Mouse (Mus musculus) embryonic facial prominence, embryonic 15.5 days (tissue): Measurements from ENCODE around the gene Llgl1. TPM values are rescaled to one million over a fixed set of nuclear protein-coding genes. Genes with fewer than 3 reads are reported as not detected.
A peak's percentile ranks its signal among the peaks of the same experiment; 100 is the strongest.

Experiments
- ATAC-seq: fragments of 200-750 bp; cut with Nextera tagmentation; 2 replicates; pipeline ENCODE4 v1.8.0; 2017; ENCODE audit warnings: low read depth, moderate TSS enrichment; ENCODE audit not compliant: insufficient number of reproducible peaks, low FRiP score, low TSS enrichment
- H3K27ac ChIP-seq: fragments of 300-500 bp; sonication (generic); replicated peaks from 2 replicates; pipeline ENCODE4 v1.5.1; 2015; ENCODE audit warnings: mild to moderate bottlenecking, inconsistent platforms
- H3K27me3 ChIP-seq: fragments of 300-500 bp; sonication (generic); 2 replicates; pipeline ENCODE4 v1.6.1; 2015; ENCODE audit warnings: inconsistent platforms
- H3K36me3 ChIP-seq: fragments of 300-500 bp; sonication (generic); 2 replicates; pipeline ENCODE4 v1.6.1; 2015; ENCODE audit warnings: mild to moderate bottlenecking, inconsistent platforms
- H3K4me1 ChIP-seq: fragments of 300-500 bp; sonication (generic); 2 replicates; pipeline ENCODE4 v1.6.1; 2015; ENCODE audit warnings: inconsistent platforms
- H3K4me2 ChIP-seq: fragments of 300-500 bp; sonication (generic); replicated peaks from 2 replicates; pipeline ENCODE4 v1.6.1; 2015; ENCODE audit warnings: mild to moderate bottlenecking, inconsistent platforms
- H3K4me3 ChIP-seq: fragments of 300-500 bp; sonication (generic); replicated peaks from 2 replicates; pipeline ENCODE4 v1.5.1; 2015; ENCODE audit warnings: mild to moderate bottlenecking, inconsistent platforms
- H3K9ac ChIP-seq: fragments of 300-500 bp; sonication (generic); 2 replicates; pipeline ENCODE4 v1.6.1; 2015; ENCODE audit warnings: inconsistent platforms
- H3K9me3 ChIP-seq: fragments of 300-500 bp; sonication (generic); replicated peaks from 2 replicates; pipeline ENCODE4 v1.6.1; 2016; ENCODE audit warnings: inconsistent platforms
- WGBS: fragments of 180-500 bp; shearing (Covaris S2); methylation state at CpG from one replicate; pipeline ENCODE4 v1.1.7; 2015; 5-methylcytosine and 5-hydroxymethylcytosine counted together
- polyA plus RNA-seq: library from polyadenylated mRNA; unstranded; fragments of >200 nt; fragmentation: Nextera tagmentation; extraction: Ambion mirVana; gene quantifications from 2 replicates; pipeline ENCODE4 v1.2.1, GENCODE M21; 2015

Gene Llgl1
- polyA plus RNA-seq, 1 experiment from 2014 or later = 56.8 TPM

DNA sequence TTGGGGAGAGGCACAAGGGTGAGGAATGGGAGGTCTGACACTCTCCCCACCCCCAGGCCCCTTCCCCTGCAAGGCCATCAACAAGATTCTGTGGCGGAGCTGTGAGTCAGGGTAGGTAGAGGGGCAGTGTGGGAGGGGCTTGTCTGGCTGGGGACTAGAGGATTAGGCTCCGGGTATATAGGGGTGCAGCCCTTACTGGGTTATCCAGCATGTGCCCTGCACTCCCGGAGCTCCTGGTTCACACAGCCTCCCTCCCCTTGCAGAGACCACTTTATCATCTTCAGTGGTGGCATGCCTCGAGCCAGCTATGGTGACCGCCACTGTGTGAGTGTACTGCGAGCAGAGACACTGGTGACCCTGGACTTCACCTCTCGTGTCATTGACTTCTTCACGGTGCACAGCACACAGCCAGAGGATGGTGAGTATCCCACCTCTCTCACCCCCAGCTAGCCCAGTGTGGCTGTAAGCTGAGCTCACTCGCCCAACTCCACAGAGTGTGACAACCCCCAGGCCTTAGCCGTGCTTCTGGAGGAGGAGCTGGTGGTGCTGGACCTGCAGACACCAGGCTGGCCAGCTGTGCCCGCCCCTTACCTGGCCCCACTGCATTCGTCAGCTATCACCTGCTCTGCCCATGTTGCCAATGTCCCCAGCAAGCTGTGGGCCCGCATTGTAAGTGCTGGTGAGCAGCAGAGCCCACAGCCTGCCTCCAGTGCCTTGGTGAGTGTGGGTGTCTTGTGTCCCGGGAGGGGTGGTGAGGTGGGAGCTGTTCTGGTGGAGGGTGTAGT lies 7.4 kb downstream of the Llgl1 start:
- Histone ChIP-seq H3K27me3 (no peaks in the 10 kb centered on the region), H3K36me3 (peaks cover 73% of the 10 kb centered on the region), H3K4me1 (peaks cover 15% of the 10 kb centered on the region), H3K27ac (no peak overlapping the region), H3K9ac (no peak overlapping the region), H3K4me3 (no peak overlapping the region), H3K4me2 (no peak overlapping the region), H3K9me3 (no peaks in the 10 kb centered on the region)
- WGBS = 85% methylated on average over 14 of the region's 14 CpGs
- ATAC-seq = no peak

DNA sequence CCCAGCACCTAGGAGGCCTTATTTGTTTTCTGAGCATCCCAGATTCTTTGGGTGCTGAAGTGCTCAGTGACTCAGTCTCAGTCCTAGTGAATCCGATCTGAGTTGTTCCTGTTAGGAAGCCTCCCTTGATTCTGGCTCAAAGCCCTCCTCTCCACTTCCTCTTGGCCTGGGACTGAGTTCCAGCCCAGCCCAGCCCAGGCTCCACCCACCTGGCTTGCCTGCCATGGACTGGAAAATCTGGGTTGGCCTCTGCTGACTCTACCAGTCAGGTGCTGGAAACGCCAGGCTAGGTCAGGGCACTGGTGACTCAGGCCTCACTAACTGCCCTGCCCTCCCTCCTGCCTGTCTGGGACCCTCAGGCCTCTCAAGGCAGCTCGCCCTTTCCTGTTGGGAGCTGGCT lies 8.1 kb downstream of the Llgl1 start:
- peaks cover 81% of the 10 kb centered on the region for H3K36me3 ChIP-seq
- no peaks in the 10 kb centered on the region for H3K9me3 ChIP-seq
- 68% methylated on average over 3 of the region's 3 CpGs for WGBS
- H3K4me2 ChIP-seq = no peak overlapping the region
- H3K9ac ChIP-seq = no peak overlapping the region
- H3K4me3 ChIP-seq = no peak overlapping the region
- no peak overlapping the region for H3K27ac ChIP-seq
- ATAC-seq = no peak
- H3K27me3 ChIP-seq = no peaks in the 10 kb centered on the region
- H3K4me1 ChIP-seq = peaks cover 11% of the 10 kb centered on the region

DNA sequence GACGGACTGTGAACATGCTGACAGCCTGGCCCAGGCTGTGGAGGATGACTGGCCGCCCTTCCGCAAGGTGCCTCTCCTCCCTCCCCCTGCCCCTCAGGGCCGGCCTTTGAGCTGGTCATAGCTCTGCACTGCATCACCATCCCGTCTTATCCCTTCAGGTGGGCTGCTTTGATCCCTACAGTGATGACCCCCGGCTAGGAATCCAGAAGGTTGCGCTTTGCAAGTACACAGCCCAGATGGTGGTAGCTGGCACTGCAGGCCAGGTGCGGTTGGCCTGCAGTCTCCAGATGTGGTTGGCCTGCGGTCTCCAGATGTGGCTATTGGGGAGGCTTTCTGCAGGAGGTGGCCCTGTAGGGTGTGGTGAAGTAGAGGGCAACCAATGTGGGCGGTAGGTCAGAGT lies 9.1 kb downstream of the Llgl1 start:
- Histone ChIP-seq H3K27ac (no peak overlapping the region), H3K4me1 (0 out of 2 replicates have a peak, but pooled peaks cover 5% of the 10 kb centered on the region), H3K36me3 (peaks cover 91% of the 10 kb centered on the region), H3K4me2 (no peak overlapping the region), H3K9ac (no peak overlapping the region), H3K27me3 (no peaks in the 10 kb centered on the region), H3K4me3 (no peak overlapping the region), H3K9me3 (no peaks in the 10 kb centered on the region)
- 88% methylated on average over 10 of the region's 10 CpGs for WGBS
- no peak for ATAC-seq

DNA sequence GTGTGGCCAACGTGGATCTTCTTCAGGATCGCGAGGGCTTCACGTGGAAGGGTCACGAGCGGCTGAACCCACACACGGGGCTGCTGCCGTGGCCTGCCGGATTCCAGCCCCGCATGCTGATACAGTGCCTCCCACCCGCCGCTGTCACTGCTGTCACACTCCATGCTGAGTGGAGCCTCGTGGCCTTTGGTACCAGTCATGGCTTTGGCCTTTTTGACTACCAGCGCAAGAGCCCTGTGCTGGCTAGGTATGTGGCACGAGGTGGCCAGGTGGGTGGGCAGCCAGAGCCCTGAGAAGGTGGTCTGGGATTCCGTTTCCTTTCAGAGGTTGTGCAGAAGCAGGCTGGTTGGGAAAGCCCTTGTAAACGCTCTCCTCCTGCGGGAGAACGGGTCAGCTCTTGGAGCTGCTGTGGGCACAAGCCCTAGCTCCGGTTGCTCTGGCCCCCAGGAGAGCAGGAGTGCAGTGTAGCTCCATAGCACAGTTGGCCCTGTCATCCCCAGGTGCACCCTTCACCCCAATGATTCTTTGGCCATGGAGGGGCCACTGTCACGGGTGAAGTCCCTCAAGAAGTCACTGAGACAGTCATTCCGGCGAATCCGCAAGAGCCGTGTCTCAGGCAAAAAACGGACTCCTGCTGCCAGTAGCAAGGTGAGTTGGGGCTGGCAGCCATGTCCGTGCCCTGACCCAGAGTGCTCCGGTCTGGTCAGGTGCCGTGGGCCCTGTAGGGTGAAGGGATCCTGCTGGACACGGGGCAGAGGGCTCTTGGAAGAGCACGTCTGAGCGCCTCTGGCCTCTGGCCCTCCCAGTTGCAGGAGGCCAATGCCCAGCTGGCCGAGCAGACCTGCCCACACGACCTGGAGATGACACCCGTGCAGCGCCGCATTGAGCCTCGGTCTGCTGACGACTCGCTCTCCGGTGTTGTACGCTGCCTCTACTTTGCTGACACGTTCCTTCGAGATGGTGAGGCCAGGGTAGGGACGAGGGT lies 10.2 kb downstream of the Llgl1 start:
- 91% methylated on average over 45 of the region's 45 CpGs for WGBS
- Histone ChIP-seq H3K4me1 (0 out of 2 replicates have a peak, but pooled peaks cover 5% of the 10 kb centered on the region), H3K27ac (no peak overlapping the region), H3K36me3 (peaks cover 100% of the 10 kb centered on the region), H3K4me2 (no peak overlapping the region), H3K9me3 (no peaks in the 10 kb centered on the region), H3K27me3 (no peaks in the 10 kb centered on the region), H3K4me3 (no peak overlapping the region), H3K9ac (no peak overlapping the region)
- no peak for ATAC-seq

DNA sequence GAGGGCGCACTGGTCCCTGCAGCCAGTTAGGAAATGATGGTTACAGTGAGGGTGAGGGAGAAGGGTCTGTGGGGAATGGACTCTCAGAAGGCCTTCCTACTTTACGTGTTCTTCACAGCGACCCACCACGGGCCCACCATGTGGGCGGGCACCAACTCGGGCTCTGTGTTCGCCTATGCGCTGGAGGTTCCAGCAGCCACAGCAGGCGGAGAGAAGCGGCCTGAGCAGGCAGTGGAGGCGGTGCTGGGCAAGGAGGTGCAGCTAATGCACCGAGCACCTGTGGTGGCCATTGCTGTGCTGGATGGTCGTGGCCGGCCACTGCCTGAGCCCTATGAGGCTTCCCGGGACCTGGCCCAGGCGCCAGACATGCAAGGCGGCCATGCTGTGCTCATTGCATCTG lies 11.7 kb downstream of the Llgl1 start:
- Histone ChIP-seq H3K27me3 (no peaks in the 10 kb centered on the region), H3K4me3 (no peak overlapping the region), H3K36me3 (peaks cover 100% of the 10 kb centered on the region), H3K9ac (no peak overlapping the region), H3K4me1 (0 out of 2 replicates have a peak, but pooled peaks cover 5% of the 10 kb centered on the region), H3K27ac (no peak overlapping the region), H3K4me2 (no peak overlapping the region), H3K9me3 (no peaks in the 10 kb centered on the region)
- 92% methylated on average over 17 of the region's 17 CpGs for WGBS
- ATAC-seq = no peak

DNA sequence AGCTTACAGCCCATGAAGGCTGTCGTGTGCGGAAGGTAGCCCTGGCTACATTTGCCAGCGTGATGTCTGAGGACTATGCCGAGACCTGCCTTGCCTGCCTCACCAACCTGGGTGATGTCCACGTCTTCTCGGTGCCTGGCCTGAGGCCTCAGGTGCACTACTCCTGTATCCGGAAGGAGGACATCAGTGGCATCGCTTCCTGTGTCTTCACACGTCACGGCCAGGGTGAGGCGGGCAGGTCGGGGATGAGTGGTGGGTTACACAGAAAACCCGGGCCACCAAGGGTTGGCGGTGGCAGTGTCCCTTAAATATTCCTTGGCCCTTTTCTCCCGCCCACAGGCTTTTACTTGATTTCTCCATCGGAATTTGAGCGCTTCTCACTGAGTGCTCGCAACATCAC lies 12.5 kb downstream of the Llgl1 start:
- Histone ChIP-seq H3K9me3 (no peaks in the 10 kb centered on the region), H3K27ac (no peak overlapping the region), H3K4me3 (no peak overlapping the region), H3K4me1 (0 out of 2 replicates have a peak, but pooled peaks cover 5% of the 10 kb centered on the region), H3K27me3 (no peaks in the 10 kb centered on the region), H3K9ac (no peak overlapping the region), H3K4me2 (no peak overlapping the region), H3K36me3 (peaks cover 100% of the 10 kb centered on the region)
- ATAC-seq = no peak
- 89% methylated on average over 18 of the region's 18 CpGs for WGBS

DNA sequence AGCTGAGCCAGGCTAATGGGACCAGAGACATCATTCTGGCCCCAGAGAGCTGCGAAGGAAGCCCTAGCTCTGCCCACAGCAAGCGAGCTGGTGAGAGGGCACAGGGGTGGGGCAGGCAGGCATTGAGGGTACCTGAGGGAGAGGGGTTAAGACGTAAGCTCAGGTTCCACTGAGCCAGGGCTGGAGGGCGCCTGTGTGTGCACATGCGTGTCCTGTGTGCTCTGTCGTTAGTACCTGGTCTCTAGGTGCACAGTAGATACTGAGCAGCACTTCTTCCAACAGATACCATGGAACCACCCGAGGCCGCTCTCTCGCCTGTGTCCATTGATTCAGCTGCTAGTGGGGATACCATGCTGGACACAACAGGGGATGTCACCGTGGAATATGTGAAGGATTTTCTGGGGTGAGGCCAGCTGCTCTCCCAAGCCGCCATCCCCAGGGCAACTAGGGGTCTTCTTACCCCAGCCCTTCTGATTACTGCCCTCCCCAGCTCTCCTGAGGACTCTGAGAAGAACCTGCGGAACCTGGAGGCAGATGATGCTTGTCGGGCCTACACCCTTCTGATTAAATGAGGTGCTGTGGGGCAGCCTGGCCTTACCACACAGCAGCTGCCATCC lies 13.2 kb downstream of the Llgl1 start:
- no peak overlapping the region for H3K4me3 ChIP-seq
- no peak for ATAC-seq
- peaks cover 99% of the 10 kb centered on the region for H3K36me3 ChIP-seq
- no peaks in the 10 kb centered on the region for H3K27me3 ChIP-seq
- no peak overlapping the region for H3K27ac ChIP-seq
- H3K9me3 ChIP-seq = no peaks in the 10 kb centered on the region
- H3K4me2 ChIP-seq = no peak overlapping the region
- 94% methylated on average over 13 of the region's 13 CpGs for WGBS
- no peaks in the 10 kb centered on the region for H3K4me1 ChIP-seq
- H3K9ac ChIP-seq = no peak overlapping the region

DNA sequence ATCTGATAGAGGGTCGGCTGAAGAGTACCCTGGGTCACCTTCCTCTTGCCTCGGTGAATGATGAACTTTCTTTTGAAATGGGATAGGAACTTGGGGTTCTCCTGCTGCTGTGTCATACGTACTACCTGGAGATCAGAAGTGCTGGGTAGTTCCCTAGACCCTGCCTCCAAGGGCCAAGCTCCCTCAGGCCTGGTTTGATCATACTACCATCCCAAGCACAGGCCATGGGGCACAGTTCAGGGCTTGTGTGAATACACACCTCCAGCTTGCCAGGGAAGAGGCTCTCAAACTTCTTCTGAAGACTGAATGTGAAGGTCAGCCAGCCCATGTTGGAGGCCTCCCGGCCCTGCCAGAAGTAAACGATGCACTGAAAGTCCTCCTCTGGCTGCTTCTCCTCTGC lies 16.3 kb downstream of the Llgl1 start:
- WGBS = 90% methylated on average over 5 of the region's 5 CpGs
- Histone ChIP-seq H3K4me3 (no peak overlapping the region), H3K27me3 (no peaks in the 10 kb centered on the region), H3K4me2 (no peak overlapping the region), H3K9ac (no peak overlapping the region), H3K27ac (no peak overlapping the region), H3K9me3 (no peaks in the 10 kb centered on the region), H3K36me3 (peaks cover 99% of the 10 kb centered on the region), H3K4me1 (no peaks in the 10 kb centered on the region)
- ATAC-seq = no peak

DNA sequence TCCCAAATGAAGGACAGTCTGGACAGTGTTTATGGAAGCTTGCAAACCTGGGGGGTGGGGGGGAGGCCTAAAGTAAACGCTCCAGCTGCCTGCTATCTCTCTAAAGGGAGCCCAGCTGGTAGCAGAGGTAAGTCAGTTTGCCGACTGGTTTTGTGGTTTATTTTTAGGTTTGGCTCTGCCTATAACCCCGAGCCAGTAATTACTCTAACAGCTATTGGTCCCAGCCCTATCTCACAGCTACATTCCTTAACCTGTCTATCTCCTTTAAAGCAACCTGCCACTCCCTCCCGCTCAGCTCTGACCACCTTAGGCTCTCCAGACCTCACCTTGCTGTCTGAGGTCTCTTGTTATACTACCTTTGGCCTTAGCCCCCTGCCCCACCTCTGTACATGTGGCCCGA lies 19.7 kb downstream of the Llgl1 start:
- WGBS = 77% methylated on average over 5 of the region's 5 CpGs
- Histone ChIP-seq H3K27ac (no peak overlapping the region), H3K4me3 (no peak overlapping the region), H3K27me3 (no peaks in the 10 kb centered on the region), H3K36me3 (peaks cover 99% of the 10 kb centered on the region), H3K4me1 (no peaks in the 10 kb centered on the region), H3K4me2 (no peak overlapping the region), H3K9me3 (no peaks in the 10 kb centered on the region), H3K9ac (no peak overlapping the region)
- no peak for ATAC-seq

DNA sequence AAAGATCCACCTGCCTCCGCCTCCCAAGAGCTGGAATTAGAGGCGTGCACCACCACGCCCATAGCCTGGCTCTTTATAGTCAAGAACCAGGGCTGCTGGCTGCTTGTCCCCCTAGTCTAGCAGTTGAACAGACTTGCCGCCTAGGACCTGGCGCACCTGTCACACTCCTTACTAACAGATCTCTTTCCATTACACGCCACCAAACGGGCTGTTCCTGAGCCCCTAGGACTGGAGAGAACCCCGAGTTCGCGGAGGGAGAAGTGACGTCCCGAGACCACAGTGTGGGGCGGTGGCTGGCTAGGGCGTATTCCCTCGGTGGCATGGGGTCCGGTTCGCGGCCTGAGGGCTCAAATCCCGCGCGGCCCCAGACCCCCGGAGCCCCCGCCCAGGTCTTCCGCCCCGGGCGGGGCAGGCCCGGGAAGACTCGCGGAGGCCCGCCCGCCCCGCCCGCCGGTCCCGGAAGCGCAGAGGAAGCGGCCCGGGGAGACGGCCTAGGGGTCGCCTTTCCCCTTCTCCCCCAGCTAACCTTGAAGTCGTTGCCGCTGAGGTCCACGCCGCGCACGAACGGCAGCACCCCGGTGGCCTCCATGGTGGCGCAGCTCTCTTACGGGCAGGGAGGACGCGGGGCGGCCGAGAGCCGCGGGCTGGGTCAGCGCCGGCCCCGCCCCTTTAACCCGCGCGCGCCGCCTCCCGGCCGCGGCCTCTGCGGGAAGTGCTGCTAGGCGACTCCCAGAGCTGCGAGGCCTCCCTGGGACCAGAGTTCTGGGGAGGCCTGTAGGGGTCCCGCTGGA lies 27.3 kb downstream of the Llgl1 start, which contains the start of gene Flii:
Gene Flii (minus strand): TSS at position 663 of the 791 bp plus-strand sequence.
- Histone ChIP-seq H3K9me3 (no peaks in the 10 kb centered on the region), H3K27ac (peak within 1 kb of the TSS; percentile 94), H3K27me3 (no peaks in the 10 kb centered on the region), H3K4me2 (peak within 1 kb of the TSS; percentile 77), H3K4me1 (peaks cover 30% of the 10 kb centered on the region), H3K36me3 (peaks cover 48% of the 10 kb centered on the region), H3K9ac (peak within 1 kb of the TSS; percentile 79), H3K4me3 (peak within 1 kb of the TSS; percentile 94)
- WGBS = under 1% methylated on average over 69 of the region's 71 CpGs
- peak; percentile 75 for ATAC-seq
